Mouse (Mus musculus) erythroblast, embryonic 14.5 days (primary cell): ENCODE results near the gene Mcee. TPM values are rescaled to one million over a fixed set of nuclear protein-coding genes. Genes with fewer than 3 reads are reported as not detected.

Experiments
- H3K27me3 ChIP-seq: 2 replicates; pipeline ENCODE4 v1.6.1; 2012; ENCODE audit warnings: inconsistent platforms; ENCODE audit not compliant: control insufficient read depth
- H3K36me3 ChIP-seq: 2 replicates; pipeline ENCODE4 v1.6.1; 2012; ENCODE audit warnings: mild to moderate bottlenecking, inconsistent platforms; ENCODE audit not compliant: control insufficient read depth
- H3K4me1 ChIP-seq: 2 replicates; pipeline ENCODE4 v1.6.1; 2012; ENCODE audit warnings: inconsistent platforms; ENCODE audit not compliant: control insufficient read depth
- H3K4me3 ChIP-seq: replicated peaks from 2 replicates; pipeline ENCODE3; 2012; ENCODE audit warnings: moderate library complexity, mild to moderate bottlenecking, inconsistent platforms
- H3K9me3 ChIP-seq: 2 replicates; pipeline ENCODE4 v1.6.1; 2012; ENCODE audit warnings: low read length, inconsistent platforms, mixed read lengths; ENCODE audit not compliant: control insufficient read depth
- GATA1 ChIP-seq: IDR thresholded peaks from 2 replicates; pipeline ENCODE4 v1.6.1; 2012; ENCODE audit warnings: low read length, inconsistent platforms, mixed read lengths
- TAL1 ChIP-seq: IDR thresholded peaks from 3 replicates; pipeline ENCODE4 v1.6.1; 2012; ENCODE audit warnings: low read length, inconsistent platforms, mixed read lengths
- polyA plus RNA-seq: library from polyadenylated mRNA; stranded (reverse); fragments of >175 nt; gene quantifications from 2 replicates; pipeline ENCODE4 v1.2.3, GENCODE M21; 2012

Gene Mcee
- 0.24 and 0.35 TPM in 2 replicates for polyA plus RNA-seq

DNA sequence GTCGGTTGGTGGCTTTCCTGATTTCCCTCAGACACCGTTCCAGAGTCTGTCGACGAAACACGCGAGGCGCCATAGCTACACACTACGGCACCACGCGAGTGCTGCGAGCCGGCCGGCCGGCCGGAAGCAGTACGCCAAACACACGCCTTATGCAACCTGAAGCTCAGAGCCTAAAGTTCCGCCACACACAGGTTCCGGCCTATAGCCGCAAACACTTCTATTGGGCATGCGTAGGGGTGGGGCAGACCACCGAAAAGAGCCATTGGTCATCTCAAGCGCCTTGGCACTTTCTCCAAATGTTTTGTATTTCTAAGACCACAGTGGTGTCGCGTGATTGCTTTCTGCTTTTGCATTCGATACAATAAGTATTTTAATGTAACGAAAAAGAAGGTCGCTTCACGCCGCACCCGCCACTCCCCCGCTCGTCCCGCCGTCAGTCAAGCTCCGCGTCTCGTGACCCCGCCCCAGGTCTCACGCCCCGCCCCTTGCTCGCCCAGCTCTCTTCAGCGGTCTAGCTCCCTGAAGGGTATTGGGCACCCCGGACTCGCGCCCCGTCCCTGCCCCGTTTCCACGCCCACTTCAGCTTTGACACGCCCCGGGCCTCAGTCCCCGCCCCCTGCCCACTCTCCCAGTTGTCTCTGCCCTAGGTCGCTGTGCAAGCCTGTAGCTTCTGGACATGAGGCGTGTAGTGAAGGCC, at the start of gene Mcee, which contains the start of gene Mphosph10:
Gene Mcee, plus strand, starts transcription at position 486 of the 697 bp plus-strand sequence.
Gene Mphosph10, minus strand, starts transcription at position 147 of the 697 bp plus-strand sequence.
- H3K36me3 ChIP-seq: peaks cover 25% of the 10 kb centered on the region
- no peaks in the 10 kb centered on the region for H3K9me3 ChIP-seq
- peaks cover 24% of the 10 kb centered on the region for H3K4me1 ChIP-seq
- TF ChIP-seq GATA1 (no peak), TAL1 (no peak)
- H3K27me3 ChIP-seq: no peaks in the 10 kb centered on the region
- peak within 1 kb of the TSS; percentile 70 for H3K4me3 ChIP-seq

- no peak overlapping the region for H3K4me3 ChIP-seq
- peaks cover 35% of the 10 kb centered on the region for H3K36me3 ChIP-seq
- H3K4me1 ChIP-seq: no peaks in the 10 kb centered on the region
- H3K27me3 ChIP-seq: no peaks in the 10 kb centered on the region
- TF ChIP-seq TAL1: no peak
- no peak for TF ChIP-seq GATA1
- H3K9me3 ChIP-seq: no peaks in the 10 kb centered on the region
These were observed 44.6 kb upstream of the Mcee start for GRCm38 (mm10) chr7:64347813-64348212.

DNA sequence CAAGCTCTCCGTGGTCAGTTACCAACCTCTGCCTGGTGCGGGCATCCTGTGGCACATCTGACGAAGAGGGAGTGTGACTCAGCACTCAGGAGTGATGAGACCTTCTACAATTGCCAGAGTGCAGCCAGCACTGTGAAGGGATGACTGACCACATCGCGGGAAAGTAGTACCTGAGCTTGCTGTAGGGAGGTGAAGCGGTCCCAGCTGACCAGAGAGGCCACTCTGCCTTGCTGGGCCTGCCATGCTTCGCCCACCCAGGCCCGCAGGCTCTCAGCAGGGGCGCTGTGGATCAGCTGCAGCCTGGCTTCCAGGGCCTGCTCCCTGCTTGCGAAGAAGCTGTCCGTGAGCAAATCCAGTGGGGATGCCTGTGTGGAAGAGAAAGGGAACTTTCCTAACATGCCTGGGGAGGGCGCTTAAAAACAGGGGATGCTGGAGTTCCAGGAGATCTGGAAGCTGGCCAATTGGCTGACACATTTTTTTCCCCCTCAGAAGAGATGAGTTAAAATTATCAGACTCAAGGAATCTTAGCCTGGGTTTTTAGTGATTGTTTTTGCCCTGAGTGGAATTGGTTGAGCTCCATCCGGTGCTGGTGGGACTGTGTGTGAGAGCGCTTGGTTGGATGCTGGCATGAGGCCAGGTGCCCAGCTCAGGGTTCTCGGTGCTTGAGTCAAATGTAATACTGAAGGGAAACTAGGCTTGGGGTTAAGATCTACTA, 43.1 kb upstream of the Mcee start:
- H3K27me3 ChIP-seq: no peaks in the 10 kb centered on the region
- no peaks in the 10 kb centered on the region for H3K9me3 ChIP-seq
- H3K4me1 ChIP-seq: no peaks in the 10 kb centered on the region
- no peak for TF ChIP-seq GATA1
- H3K36me3 ChIP-seq: peaks cover 47% of the 10 kb centered on the region
- H3K4me3 ChIP-seq: no peak overlapping the region

GRCm38 (mm10) chr7:64351087-64351486, 41.3 kb upstream of the Mcee start:
- H3K36me3 ChIP-seq: peaks cover 44% of the 10 kb centered on the region
- no peaks in the 10 kb centered on the region for H3K27me3 ChIP-seq
- H3K4me1 ChIP-seq: no peaks in the 10 kb centered on the region
- no peak overlapping the region for H3K4me3 ChIP-seq
- no peaks in the 10 kb centered on the region for H3K9me3 ChIP-seq
- no peak for TF ChIP-seq GATA1
- no peak for TF ChIP-seq TAL1

- no peaks in the 10 kb centered on the region for H3K27me3 ChIP-seq
- peaks cover 45% of the 10 kb centered on the region for H3K36me3 ChIP-seq
- no peak for TF ChIP-seq GATA1
- TF ChIP-seq TAL1: no peak
- H3K9me3 ChIP-seq: no peaks in the 10 kb centered on the region
- no peak overlapping the region for H3K4me3 ChIP-seq
- H3K4me1 ChIP-seq: no peaks in the 10 kb centered on the region
These were observed 38.2 kb upstream of the Mcee start for GRCm38 (mm10) chr7:64354206-64354605.

DNA sequence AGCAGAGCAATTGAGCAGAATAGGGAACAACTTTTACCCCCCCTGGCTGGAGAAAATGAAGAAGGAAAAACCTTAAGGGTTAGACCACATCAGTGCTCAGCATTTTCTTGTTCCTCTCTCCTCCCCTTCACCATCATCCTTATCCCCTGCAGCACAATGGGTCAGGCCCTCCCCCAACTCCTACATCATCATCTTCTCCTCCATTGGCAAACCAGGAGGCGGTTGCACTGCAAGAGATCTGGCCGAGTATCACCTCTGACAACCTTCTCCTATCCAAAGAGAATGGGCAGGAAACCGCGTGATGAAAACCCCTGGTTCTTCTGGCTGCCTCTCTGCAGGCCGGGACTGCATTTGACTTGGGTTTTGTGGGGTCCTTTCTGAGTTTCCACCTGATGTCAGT, 35.7 kb upstream of the Mcee start:
- Histone ChIP-seq H3K4me1 (peaks cover 6% of the 10 kb centered on the region), H3K36me3 (peaks cover 50% of the 10 kb centered on the region), H3K27me3 (no peaks in the 10 kb centered on the region), H3K4me3 (no peak overlapping the region), H3K9me3 (no peaks in the 10 kb centered on the region)
- TF ChIP-seq TAL1: no peak
- no peak for TF ChIP-seq GATA1

- no peak for TF ChIP-seq GATA1
- peaks cover 6% of the 10 kb centered on the region for H3K4me1 ChIP-seq
- H3K36me3 ChIP-seq: peaks cover 54% of the 10 kb centered on the region
- H3K4me3 ChIP-seq: no peak overlapping the region
- no peaks in the 10 kb centered on the region for H3K27me3 ChIP-seq
- H3K9me3 ChIP-seq: no peaks in the 10 kb centered on the region
These were observed 35.0 kb upstream of the Mcee start for GRCm38 (mm10) chr7:64357405-64357804.

GRCm38 (mm10) chr7:64358666-64359065, 33.7 kb upstream of the Mcee start:
- Histone ChIP-seq H3K4me3 (no peak overlapping the region), H3K27me3 (no peaks in the 10 kb centered on the region), H3K9me3 (no peaks in the 10 kb centered on the region), H3K4me1 (peaks cover 6% of the 10 kb centered on the region), H3K36me3 (peaks cover 54% of the 10 kb centered on the region)
- no peak for TF ChIP-seq TAL1
- no peak for TF ChIP-seq GATA1

GRCm38 (mm10) chr7:64359943-64360585, 32.3 kb upstream of the Mcee start:
- H3K4me1 ChIP-seq: peaks cover 6% of the 10 kb centered on the region
- H3K27me3 ChIP-seq: no peaks in the 10 kb centered on the region
- no peak overlapping the region for H3K4me3 ChIP-seq
- H3K9me3 ChIP-seq: no peaks in the 10 kb centered on the region
- peaks cover 64% of the 10 kb centered on the region for H3K36me3 ChIP-seq
- TF ChIP-seq TAL1: no peak
- no peak for TF ChIP-seq GATA1
